Mouse (Mus musculus): Measurements from ENCODE around the gene Rnft2. TPM values are rescaled to one million over a fixed set of nuclear protein-coding genes. Genes with fewer than 3 reads are reported as not detected.

The Rnft2 gene
- total and polyA plus RNA-seq, 3 experiments, result 0.42 to 0.71 TPM; not detected in 1

- Histone ChIP-seq H3K9me3 (replicated peaks; ENCODE audit: insufficient read depth, low read length) (no peaks in the 10 kb centered on the region), H3K79me2 (ENCODE audit: control insufficient read depth, insufficient read depth, low read length, poor library complexity) (no peaks in the 10 kb centered on the region), H3K27me3 (ENCODE audit: control insufficient read depth in 1 of 2, insufficient read depth in 2 of 2, low read length in 2 of 2) (no peaks in the 10 kb centered on the region), H3K4me1 (ENCODE audit: control insufficient read depth in 1 of 2, insufficient read depth in 2 of 2, low read length in 2 of 2) (no peaks in the 10 kb centered on the region), H3K4me3 (ENCODE audit: control insufficient read depth in 1 of 2, insufficient read depth in 1 of 2, low read depth in 2 of 2, low read length in 2 of 2) (no peak overlapping the region), H3K27ac (ENCODE audit: control insufficient read depth, low read depth, low read length) (no peak overlapping the region), H3K9ac (ENCODE audit: control insufficient read depth, low read depth, low read length, poor library complexity, severe bottlenecking) (no peak overlapping the region), H3K36me3 (ENCODE audit: control insufficient read depth in 1 of 2, insufficient read depth in 2 of 2, low read length in 2 of 2) (no peaks in the 10 kb centered on the region)
- peak; percentile 20 to 33 (median 22); a peak in 3 of 6 replicates for TF ChIP-seq CTCF (IDR thresholded peaks at IDR 0.05 in 2 of 3, conservative IDR thresholded peaks at IDR 0.05 in 1 of 3; ENCODE audit: control insufficient read depth in 1 of 3, insufficient read depth in 1 of 3, low read depth in 2 of 3, low read length in 3 of 3, poor library complexity in 1 of 3, severe bottlenecking in 1 of 3)
- TF ChIP-seq SMC3 (IDR thresholded peaks at IDR 0.05; ENCODE audit: low read depth, low read length), result peak; percentile 27; the same call in 1 of the 2 replicates
- TF ChIP-seq MEF2A (IDR thresholded peaks at IDR 0.05; ENCODE audit: extremely low read depth, insufficient replicate concordance, low read depth, low read length, poor library complexity, severe bottlenecking), result no peak
- TF ChIP-seq RAD21 (IDR thresholded peaks at IDR 0.05; ENCODE audit: low read depth, low read length), result peak; percentile 11
- DNase-seq (ENCODE audit: low read depth, low spot score), result no peak
These were observed 46.5 kb upstream of the Rnft2 start for GRCm38 (mm10) chr5:118291453-118291852.

DNA sequence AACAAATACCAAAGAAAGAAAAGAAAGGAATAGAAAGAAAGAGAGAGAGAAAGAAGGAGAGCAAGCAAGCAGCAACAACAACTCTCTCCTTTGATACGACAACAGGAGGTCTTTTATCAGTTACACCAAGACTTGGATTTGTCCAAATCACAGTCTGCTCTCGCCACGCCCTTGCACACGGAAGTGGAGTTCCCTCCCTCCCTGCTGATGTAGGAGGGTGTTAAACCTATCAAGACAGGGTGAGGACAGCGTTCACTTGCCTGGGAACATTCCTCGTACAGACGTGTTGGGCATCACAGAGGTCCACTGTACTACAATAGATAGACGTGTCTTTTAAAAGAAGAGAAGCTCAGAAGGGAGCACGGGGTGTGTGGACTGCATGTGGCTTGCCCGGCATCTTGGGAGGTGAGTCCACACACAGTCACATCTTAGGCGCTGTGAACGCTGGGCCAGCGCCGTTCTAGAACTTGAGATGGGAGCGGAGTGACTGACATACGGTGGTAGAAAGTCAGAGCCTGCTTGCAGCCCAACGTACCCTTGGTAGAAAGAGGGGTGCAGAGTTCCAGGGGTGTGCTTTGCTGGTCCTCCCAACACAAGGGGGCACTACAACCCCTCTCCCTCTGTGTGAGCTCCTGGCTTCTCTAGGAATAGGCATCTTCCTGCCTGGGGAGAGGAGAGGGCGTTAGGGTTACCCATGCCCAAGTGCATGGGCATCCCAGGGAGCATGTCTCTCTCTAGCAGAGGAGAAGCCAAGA, 33.0 kb upstream of the Rnft2 start:
- Histone ChIP-seq H3K9me3 (replicated peaks; ENCODE audit: insufficient read depth, low read length) (no peaks in the 10 kb centered on the region), H3K4me1 (ENCODE audit: control insufficient read depth in 1 of 2, insufficient read depth in 2 of 2, low read length in 2 of 2) (no peaks in the 10 kb centered on the region), H3K4me3 (ENCODE audit: control insufficient read depth in 1 of 2, insufficient read depth in 1 of 2, low read depth in 2 of 2, low read length in 2 of 2) (no peak overlapping the region), H3K79me2 (ENCODE audit: control insufficient read depth, insufficient read depth, low read length, poor library complexity) (no peaks in the 10 kb centered on the region), H3K27ac (ENCODE audit: control insufficient read depth, low read depth, low read length) (no peak overlapping the region), H3K9ac (ENCODE audit: control insufficient read depth, low read depth, low read length, poor library complexity, severe bottlenecking) (no peak overlapping the region), H3K36me3 (ENCODE audit: control insufficient read depth in 1 of 2, insufficient read depth in 2 of 2, low read length in 2 of 2) (no peaks in the 10 kb centered on the region), H3K27me3 (ENCODE audit: control insufficient read depth in 1 of 2, insufficient read depth in 2 of 2, low read length in 2 of 2) (no peaks in the 10 kb centered on the region)
- DNase-seq (ENCODE audit: low read depth, low spot score), result no peak
- TF ChIP-seq POLR2AphosphoS2 (IDR thresholded peaks at IDR 0.05; ENCODE audit: low read length) (no peak), ZNF384 (IDR thresholded peaks at IDR 0.05; ENCODE audit: low read depth, low read length) (no peak), KAT2A (conservative IDR thresholded peaks at IDR 0.05; ENCODE audit: low read depth, low read length) (no peak), SMC3 (IDR thresholded peaks at IDR 0.05; ENCODE audit: low read depth, low read length) (no peak), CTCF (IDR thresholded peaks at IDR 0.05 in 2 of 3, conservative IDR thresholded peaks at IDR 0.05 in 1 of 3; ENCODE audit: control insufficient read depth in 1 of 3, insufficient read depth in 1 of 3, low read depth in 2 of 3, low read length in 3 of 3, poor library complexity in 1 of 3, severe bottlenecking in 1 of 3) (peak in 2 of 3 experiments; percentile 6 to 14; a peak in 1 of 6 replicates), E2F4 (IDR thresholded peaks at IDR 0.05; ENCODE audit: borderline replicate concordance, low read depth, low read length) (no peak), POLR2AphosphoS5 (IDR thresholded peaks at IDR 0.05; ENCODE audit: borderline replicate concordance, low read depth, low read length) (no peak), MXI1 (IDR thresholded peaks at IDR 0.05; ENCODE audit: low read depth, low read length) (no peak)

GRCm38 (mm10) chr5:118276711-118277110, 31.8 kb upstream of the Rnft2 start:
- H3K27ac ChIP-seq (ENCODE audit: control insufficient read depth, low read depth, low read length), result no peak overlapping the region
- TF ChIP-seq CHD1 (IDR thresholded peaks at IDR 0.05; ENCODE audit: low read depth, low read length), result no peak
- TF ChIP-seq TBP (IDR thresholded peaks at IDR 0.05; ENCODE audit: low read depth, low read length), result no peak
- TF ChIP-seq MAFK (IDR thresholded peaks at IDR 0.05; ENCODE audit: borderline replicate concordance, low read depth, low read length), result no peak
- TF ChIP-seq EP300 (IDR thresholded peaks at IDR 0.05; ENCODE audit: low read depth in 1 of 2, low read length in 2 of 2), result no peak
- TF ChIP-seq SIN3A (IDR thresholded peaks at IDR 0.05; ENCODE audit: low read length), result no peak
- TF ChIP-seq ZKSCAN1 (IDR thresholded peaks at IDR 0.05; ENCODE audit: low read depth, low read length), result no peak
- TF ChIP-seq KAT2A (conservative IDR thresholded peaks at IDR 0.05; ENCODE audit: low read depth, low read length), result no peak
- no peak for TF ChIP-seq POLR2A (IDR thresholded peaks at IDR 0.05; ENCODE audit: control insufficient read depth in 1 of 2, insufficient read depth in 1 of 2, low read depth in 1 of 2, low read length in 2 of 2, poor library complexity in 1 of 2)
- no peak for TF ChIP-seq RAD21 (IDR thresholded peaks at IDR 0.05; ENCODE audit: low read depth, low read length)
- no peak for TF ChIP-seq MAX (IDR thresholded peaks at IDR 0.05; ENCODE audit: low read length)
- TF ChIP-seq ELF1 (IDR thresholded peaks at IDR 0.05; ENCODE audit: low read depth, low read length), result no peak
- TF ChIP-seq JUND (IDR thresholded peaks at IDR 0.05; ENCODE audit: low read depth, low read length), result no peak
- no peak for TF ChIP-seq ZC3H11A (IDR thresholded peaks at IDR 0.05; ENCODE audit: low read depth, low read length)
- no peak for TF ChIP-seq MYC (IDR thresholded peaks at IDR 0.05; ENCODE audit: low read depth, low read length)
- TF ChIP-seq CHD2 (IDR thresholded peaks at IDR 0.05; ENCODE audit: low read length), result no peak
- no peak for TF ChIP-seq ZNF384 (IDR thresholded peaks at IDR 0.05; ENCODE audit: low read depth, low read length)
- no peak for TF ChIP-seq ZMIZ1 (IDR thresholded peaks at IDR 0.05; ENCODE audit: low read depth, low read length)
- TF ChIP-seq NELFE (IDR thresholded peaks at IDR 0.05; ENCODE audit: low read depth, low read length), result no peak

More at GRCm38 (mm10) chr5:118276711-118277110, 31.8 kb upstream of the Rnft2 start:
- Histone ChIP-seq H3K4me1 (ENCODE audit: control insufficient read depth in 1 of 2, insufficient read depth in 2 of 2, low read length in 2 of 2) (no peaks in the 10 kb centered on the region), H3K79me2 (ENCODE audit: control insufficient read depth, insufficient read depth, low read length, poor library complexity) (no peaks in the 10 kb centered on the region), H3K9ac (ENCODE audit: control insufficient read depth, low read depth, low read length, poor library complexity, severe bottlenecking) (no peak overlapping the region), H3K9me3 (replicated peaks; ENCODE audit: insufficient read depth, low read length) (no peaks in the 10 kb centered on the region), H3K36me3 (ENCODE audit: control insufficient read depth in 1 of 2, insufficient read depth in 2 of 2, low read length in 2 of 2) (no peaks in the 10 kb centered on the region), H3K4me3 (ENCODE audit: control insufficient read depth in 1 of 2, insufficient read depth in 1 of 2, low read depth in 2 of 2, low read length in 2 of 2) (no peak overlapping the region), H3K27me3 (ENCODE audit: control insufficient read depth in 1 of 2, insufficient read depth in 2 of 2, low read length in 2 of 2) (peaks cover 0 to under 1% of the 10 kb centered on the region in 2 experiments; a peak in 2 of 4 replicates)
- DNase-seq (ENCODE audit: low read depth, low spot score), result no peak
